Mouse (Mus musculus): ENCODE data around the gene Wdr45. TPM values are rescaled to one million over a fixed set of nuclear protein-coding genes. Genes with fewer than 3 reads are reported as not detected.

Wdr45 gene
- polyA plus RNA-seq, 1 experiment from 2014 or later = 53.9 TPM

DNA sequence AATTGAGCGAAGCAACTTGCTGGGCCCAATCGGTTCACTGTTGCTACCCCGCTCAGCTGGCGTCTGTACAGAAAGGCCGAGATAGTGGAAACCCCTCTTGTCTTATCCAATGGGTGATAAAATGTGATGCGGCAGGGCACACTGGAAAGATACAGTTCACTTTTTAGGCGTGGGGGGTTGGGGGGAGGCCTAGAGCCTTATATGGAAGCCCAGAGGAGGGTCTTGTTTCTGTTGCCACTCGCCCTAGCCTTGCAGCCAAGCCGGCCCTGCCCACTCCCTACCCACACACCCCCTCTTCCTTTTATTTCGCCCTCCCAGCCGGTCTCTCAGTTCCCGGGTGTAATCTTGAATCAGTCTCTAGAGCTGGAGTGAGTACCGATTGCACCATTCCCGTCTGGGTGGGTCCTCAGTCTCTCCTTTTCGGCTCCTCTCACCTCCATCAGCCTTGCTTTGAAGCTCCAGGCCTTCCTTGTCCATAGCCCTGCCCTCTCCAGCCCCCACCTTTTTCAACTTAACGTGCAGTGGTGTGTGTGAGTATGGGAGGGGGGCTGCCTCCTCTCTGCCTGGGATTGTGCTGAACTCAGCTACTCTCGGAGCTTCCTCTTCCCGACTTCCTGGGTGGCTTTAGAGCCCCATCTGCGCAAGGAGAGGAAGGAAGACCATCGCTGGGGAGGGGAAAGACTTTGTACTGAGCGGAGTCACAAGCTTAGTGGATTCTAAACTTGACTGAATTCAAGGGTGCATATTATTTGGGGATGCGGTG, 49.7 kb downstream of the Wdr45 start:
- ChIA-PET POLR2A (interaction anchor here (0.6 kb wide), 1 partner anchor 12 kb away, joined by 3 read pairs; no protein-coding TSS in a partner anchor), CTCF (interaction anchor here (0.6 to 0.9 kb wide), 3 partner anchors 13 to 147 kb away, joined by 3 read pairs; partner anchors contain the start of gene Ccdc120)
- TF ChIP-seq CTCF (IDR thresholded peaks at IDR 0.05) = no peak
- no peak for ATAC-seq
- H3K27me3 ChIP-seq = no peaks in the 10 kb centered on the region
- in situ Hi-C loops (cut with MboI; ENCODE audit: low pct_unique_long_range_greater_than_20kb) = no loop called here
- no peak for DNase-seq (ENCODE audit: low read depth, low spot score)

- DNase-seq (ENCODE audit: low read depth, low spot score) = no peak
- ChIA-PET CTCF (interaction anchor here (0.8 kb wide), 1 partner anchor 14 kb away, joined by 3 read pairs; the partner anchor contains the start of gene Ccdc120), POLR2A (no interaction called here)
- H3K27me3 ChIP-seq = no peaks in the 10 kb centered on the region
- ATAC-seq = no peak
- no peak for TF ChIP-seq CTCF (IDR thresholded peaks at IDR 0.05)
- in situ Hi-C loops (cut with MboI; ENCODE audit: low pct_unique_long_range_greater_than_20kb) = no loop called here
These were observed 50.6 kb downstream of the Wdr45 start for GRCm38 (mm10) chrX:7764657-7765280.

DNA sequence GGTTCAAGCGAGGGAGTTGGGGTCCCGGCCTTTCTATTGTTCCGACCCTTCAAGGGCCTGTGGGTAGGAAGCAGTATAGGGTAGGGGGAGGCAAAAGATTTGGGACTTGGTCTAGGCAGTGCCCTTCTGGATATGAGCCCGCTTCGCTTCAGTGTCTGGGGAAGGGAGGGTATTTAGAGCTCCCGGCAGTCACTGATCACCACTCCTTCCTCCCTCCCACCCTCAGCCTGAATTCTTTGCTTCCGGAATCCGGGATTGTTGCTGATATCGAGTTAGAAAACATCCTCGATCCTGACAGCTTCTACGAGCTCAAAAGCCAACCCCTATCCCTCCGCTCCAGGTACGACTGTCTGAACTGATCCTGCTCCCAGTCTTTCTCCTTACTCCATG, 51.1 kb downstream of the Wdr45 start:
- TF ChIP-seq CTCF (IDR thresholded peaks at IDR 0.05) = no peak
- DNase-seq (ENCODE audit: low read depth, low spot score) (no peak), ATAC-seq (no peak)
- H3K27me3 ChIP-seq = no peaks in the 10 kb centered on the region
- CTCF ChIA-PET = no interaction called here
- in situ Hi-C loops (cut with MboI; ENCODE audit: low pct_unique_long_range_greater_than_20kb) = no loop called here
- POLR2A ChIA-PET = no interaction called here

- no peaks in the 10 kb centered on the region for H3K27me3 ChIP-seq
- ChIA-PET CTCF (no interaction called here), POLR2A (no interaction called here)
- no peak for TF ChIP-seq CTCF (IDR thresholded peaks at IDR 0.05)
- DNase-seq (ENCODE audit: low read depth, low spot score) (no peak), ATAC-seq (peak; percentile 61)
- in situ Hi-C loops (cut with MboI; ENCODE audit: low pct_unique_long_range_greater_than_20kb) = no loop called here
These were observed 51.6 kb downstream of the Wdr45 start for GRCm38 (mm10) chrX:7765764-7766163.

GRCm38 (mm10) chrX:7769302-7770017, 55.3 kb downstream of the Wdr45 start:
- POLR2A ChIA-PET = interaction anchor here (0.7 to 0.9 kb wide), 2 partner anchors 43 to 56 kb away, joined by 3 read pairs; no protein-coding TSS in a partner anchor
- CTCF ChIA-PET = interaction anchor here (1.2 kb wide), 1 partner anchor 9 kb away, joined by 3 read pairs; no protein-coding TSS in a partner anchor
- DNase-seq (ENCODE audit: low read depth, low spot score) (no peak), ATAC-seq (no peak)
- TF ChIP-seq CTCF (IDR thresholded peaks at IDR 0.05) = no peak
- in situ Hi-C loops (cut with MboI; ENCODE audit: low pct_unique_long_range_greater_than_20kb) = no loop called here
- peaks cover 2% of the 10 kb centered on the region for H3K27me3 ChIP-seq

GRCm38 (mm10) chrX:7772766-7773165, 58.6 kb downstream of the Wdr45 start:
- ChIA-PET CTCF (no interaction called here), POLR2A (no interaction called here)
- DNase-seq (ENCODE audit: low read depth, low spot score) = no peak
- ATAC-seq = no peak
- in situ Hi-C loops (cut with MboI; ENCODE audit: low pct_unique_long_range_greater_than_20kb) = no loop called here
- no peak for TF ChIP-seq CTCF (IDR thresholded peaks at IDR 0.05)
- peaks cover 3% of the 10 kb centered on the region for H3K27me3 ChIP-seq

- no peak for DNase-seq (ENCODE audit: low read depth, low spot score)
- no peak for TF ChIP-seq CTCF (IDR thresholded peaks at IDR 0.05)
- in situ Hi-C loops (cut with MboI; ENCODE audit: low pct_unique_long_range_greater_than_20kb) = no loop called here
- no peak for ATAC-seq
- peaks cover 3% of the 10 kb centered on the region for H3K27me3 ChIP-seq
- ChIA-PET POLR2A (interaction anchor here (0.8 kb wide), 1 partner anchor 12 kb away, joined by 3 read pairs; no protein-coding TSS in a partner anchor), CTCF (interaction anchor here (1.1 to 1.7 kb wide), 2 partner anchors 8 to 21 kb away, joined by 3 to 5 read pairs; no protein-coding TSS in a partner anchor)
These were observed 61.5 kb downstream of the Wdr45 start for GRCm38 (mm10) chrX:7775501-7776205.

- peaks cover 3% of the 10 kb centered on the region for H3K27me3 ChIP-seq
- in situ Hi-C loops (cut with MboI; ENCODE audit: low pct_unique_long_range_greater_than_20kb) = no loop called here
- ChIA-PET POLR2A (no interaction called here), CTCF (interaction anchor here (1.1 to 1.7 kb wide), 2 partner anchors 9 to 22 kb away, joined by 3 to 5 read pairs; no protein-coding TSS in a partner anchor)
- no peak for TF ChIP-seq CTCF (IDR thresholded peaks at IDR 0.05)
- ATAC-seq (no peak), DNase-seq (ENCODE audit: low read depth, low spot score) (no peak)
These were observed 62.4 kb downstream of the Wdr45 start for GRCm38 (mm10) chrX:7776329-7777082.

Other genes starting within 250 kb of the Wdr45 start
- gene Foxp3, start 140.7 kb upstream of the Wdr45 start, polyA plus RNA-seq (2021) = 0.17 TPM
- 11.2 TPM for gene Ppp1r3f, start 140.1 kb upstream of the Wdr45 start, polyA plus RNA-seq (2021)
- gene Ccdc22, start 108.8 kb upstream of the Wdr45 start, polyA plus RNA-seq (2021) = 38.4 TPM
- not detected for gene Cacna1f, start 107.2 kb upstream of the Wdr45 start, polyA plus RNA-seq (2021)
- gene Syp, start 75.9 kb upstream of the Wdr45 start, polyA plus RNA-seq (2021) = 1.1 TPM
- 0.05 TPM for gene Prickle3, start 57.1 kb upstream of the Wdr45 start, polyA plus RNA-seq (2021)
- 124 TPM for gene Plp2, start 42.9 kb upstream of the Wdr45 start, polyA plus RNA-seq (2021)
- gene Magix, start 33.1 kb upstream of the Wdr45 start, polyA plus RNA-seq (2021) = 0.06 TPM
- gene Gpkow, start 17.2 kb upstream of the Wdr45 start, polyA plus RNA-seq (2021) = 36.4 TPM
- not detected for gene Gm45208, start 7.9 kb downstream of the Wdr45 start, polyA plus RNA-seq (2021)
- gene Praf2, start 14.1 kb downstream of the Wdr45 start, polyA plus RNA-seq (2021) = 58.7 TPM
- gene Ccdc120, start 36.6 kb downstream of the Wdr45 start, polyA plus RNA-seq (2021) = 19.6 TPM
- 53.5 TPM for gene Tfe3, start 48.2 kb downstream of the Wdr45 start, polyA plus RNA-seq (2021)
- 63.2 TPM for gene Gripap1, start 75.4 kb downstream of the Wdr45 start, polyA plus RNA-seq (2021)
- gene Kcnd1, start 108.0 kb downstream of the Wdr45 start, polyA plus RNA-seq (2021) = 4.5 TPM
- 83.0 TPM for gene Otud5, start 127.0 kb downstream of the Wdr45 start, polyA plus RNA-seq (2021)
- 11.6 TPM for gene Pim2, start 163.9 kb downstream of the Wdr45 start, polyA plus RNA-seq (2021)
- 52.7 TPM for gene Slc35a2, start 169.7 kb downstream of the Wdr45 start, polyA plus RNA-seq (2021)
- gene Pqbp1, start 184.9 kb downstream of the Wdr45 start, polyA plus RNA-seq (2021) = 71.3 TPM
- 57.1 TPM for gene Timm17b, start 185.0 kb downstream of the Wdr45 start, polyA plus RNA-seq (2021)
- gene Gm10491, start 193.5 kb downstream of the Wdr45 start, polyA plus RNA-seq (2021) = not detected
- gene Gm10490, start 195.2 kb downstream of the Wdr45 start, polyA plus RNA-seq (2021) = not detected
- gene Pcsk1n, start 205.5 kb downstream of the Wdr45 start, polyA plus RNA-seq (2021) = not detected
- not detected for gene Eras, start 214.3 kb downstream of the Wdr45 start, polyA plus RNA-seq (2021)
- 159 TPM for gene Hdac6, start 233.6 kb downstream of the Wdr45 start, polyA plus RNA-seq (2021)

Measured in Patski (cell line).